Mouse (Mus musculus) CH12.LX (cell line): ENCODE measurements around the gene Ikzf3. TPM values are rescaled to one million over a fixed set of nuclear protein-coding genes. Genes with fewer than 3 reads are reported as not detected.

Experiments
- DNase-seq: peaks from one replicate; pipeline ENCODE4 v3.0.0-alpha.2; 2013; ENCODE audit errors: extremely low read depth
- H3K27ac ChIP-seq: 2 replicates; pipeline ENCODE4 v1.5.1; 2012; ENCODE audit warnings: low read depth, mild to moderate bottlenecking, control low read depth, moderate library complexity; ENCODE audit not compliant: insufficient read depth
- H3K27me3 ChIP-seq: replicated peaks from 2 replicates; pipeline ENCODE3; 2012; ENCODE audit warnings: inconsistent platforms
- H3K36me3 ChIP-seq, 2 experiments: replicated peaks in 1 of 2; 2 replicates each; pipeline versions ENCODE3 to v1.6.1; 2012; ENCODE audit warnings: inconsistent platforms in 1 of 2, low read length in 1 of 2, mild to moderate bottlenecking in 1 of 2, mixed read lengths in 1 of 2, moderate library complexity in 1 of 2; ENCODE audit not compliant: control insufficient read depth in 1 of 2, insufficient read depth in 1 of 2
- H3K4me1 ChIP-seq, 2 experiments: 2 replicates each; pipeline ENCODE4 v1.6.1; 2012; ENCODE audit warnings: inconsistent platforms in 1 of 2, moderate library complexity in 1 of 2; ENCODE audit not compliant: insufficient read depth in 2 of 2, control insufficient read depth in 1 of 2
- H3K4me2 ChIP-seq: 2 replicates; pipeline ENCODE4 v1.6.1; 2012; ENCODE audit warnings: low read depth, mild to moderate bottlenecking, control low read depth; ENCODE audit not compliant: poor library complexity, insufficient read depth, severe bottlenecking
- H3K4me3 ChIP-seq, 3 experiments: fragments of 150-350 bp in 1 of 3; sonication (generic) in 1 of 3; replicated peaks in 1 of 3; 2 replicates each; pipeline versions ENCODE3 to v1.5.1; 2011 to 2012; ENCODE audit warnings: low read depth in 2 of 3, low read length in 2 of 3, mild to moderate bottlenecking in 2 of 3, moderate library complexity in 2 of 3, control low read depth in 1 of 3, improper control_type of control experiment in 1 of 3, inconsistent platforms in 1 of 3, mixed read lengths in 1 of 3; ENCODE audit not compliant: poor library complexity in 1 of 3
- H3K79me2 ChIP-seq: replicated peaks from 2 replicates; pipeline ENCODE4 v1.6.1; 2012; ENCODE audit warnings: mild to moderate bottlenecking, moderate library complexity; ENCODE audit not compliant: control insufficient read depth, poor library complexity, insufficient read depth, severe bottlenecking; ENCODE audit errors: extremely low read depth
- H3K9ac ChIP-seq: 2 replicates; pipeline ENCODE4 v1.6.1; 2012; ENCODE audit warnings: low read depth, mild to moderate bottlenecking, control low read depth, moderate library complexity; ENCODE audit not compliant: insufficient read depth
- H3K9me3 ChIP-seq: replicated peaks from 2 replicates; pipeline ENCODE3; 2012; ENCODE audit warnings: low read length, inconsistent platforms, mixed read lengths
- BHLHE40 ChIP-seq: IDR thresholded peaks from 2 replicates; pipeline ENCODE4 v1.6.1; 2011; ENCODE audit warnings: mild to moderate bottlenecking, low read depth, low read length, improper control_type of control experiment
- CHD1 ChIP-seq: IDR thresholded peaks from 2 replicates; pipeline ENCODE4 v1.6.1; 2012; ENCODE audit warnings: low read depth, low read length, improper control_type of control experiment, inconsistent platforms
- EP300 ChIP-seq: IDR thresholded peaks from 2 replicates; pipeline ENCODE4 v1.6.1; 2011; ENCODE audit warnings: low read length, improper control_type of control experiment
- ETS1 ChIP-seq: conservative IDR thresholded peaks from 2 replicates; pipeline ENCODE4 v1.6.1; 2012; ENCODE audit warnings: low read depth, mild to moderate bottlenecking, inconsistent platforms, low read length, improper control_type of control experiment, moderate library complexity
- HCFC1 ChIP-seq: IDR thresholded peaks from 2 replicates; pipeline ENCODE4 v1.6.1; 2012; ENCODE audit warnings: low read depth, mild to moderate bottlenecking, inconsistent platforms, low read length, improper control_type of control experiment
- JUN ChIP-seq: IDR thresholded peaks from 2 replicates; pipeline ENCODE4 v1.6.1; 2011; ENCODE audit warnings: low read depth, mild to moderate bottlenecking, low read length, improper control_type of control experiment, moderate library complexity; ENCODE audit not compliant: insufficient read depth
- KAT2A ChIP-seq: IDR thresholded peaks from 2 replicates; pipeline ENCODE4 v1.6.1; 2012; ENCODE audit warnings: low read length, improper control_type of control experiment, inconsistent platforms; ENCODE audit not compliant: insufficient replicate concordance
- MAFK ChIP-seq: IDR thresholded peaks from 2 replicates; pipeline ENCODE4 v1.6.1; 2011; ENCODE audit warnings: low read length, improper control_type of control experiment; ENCODE audit not compliant: insufficient replicate concordance
- MAX ChIP-seq: IDR thresholded peaks from 2 replicates; pipeline ENCODE4 v1.6.1; 2011; ENCODE audit warnings: low read length, improper control_type of control experiment
- MAZ ChIP-seq: IDR thresholded peaks from 2 replicates; pipeline ENCODE4 v1.6.1; 2012; ENCODE audit warnings: low read depth, mild to moderate bottlenecking, inconsistent platforms, low read length, improper control_type of control experiment, moderate library complexity
- MEF2A ChIP-seq: IDR thresholded peaks from 2 replicates; pipeline ENCODE4 v1.6.1; 2014; ENCODE audit warnings: low read depth, mild to moderate bottlenecking, inconsistent platforms, low read length, improper control_type of control experiment, borderline replicate concordance
- MYC ChIP-seq: IDR thresholded peaks from 2 replicates; pipeline ENCODE4 v1.6.1; 2011; ENCODE audit warnings: low read depth, mild to moderate bottlenecking, improper control_type of control experiment, low read length
- NELFE ChIP-seq: IDR thresholded peaks from 2 replicates; pipeline ENCODE4 v1.6.1; 2011; ENCODE audit warnings: low read depth, low read length, improper control_type of control experiment
- NRF1 ChIP-seq: IDR thresholded peaks from 2 replicates; pipeline ENCODE4 v1.6.1; 2014; ENCODE audit warnings: low read depth, mild to moderate bottlenecking, inconsistent platforms, low read length, improper control_type of control experiment, moderate library complexity
- PAX5 ChIP-seq: IDR thresholded peaks from 2 replicates; pipeline ENCODE4 v1.6.1; 2012; ENCODE audit warnings: low read length, inconsistent platforms, mixed read lengths
- POLR2A ChIP-seq: IDR thresholded peaks from 2 replicates; pipeline ENCODE4 v1.6.1; 2011; ENCODE audit warnings: low read depth, mild to moderate bottlenecking, improper control_type of control experiment, low read length
- POLR2AphosphoS2 ChIP-seq: IDR thresholded peaks from 2 replicates; pipeline ENCODE4 v1.6.1; 2011; ENCODE audit warnings: low read depth, low read length, improper control_type of control experiment
- RAD21 ChIP-seq: IDR thresholded peaks from 2 replicates; pipeline ENCODE4 v1.6.1; 2011; ENCODE audit warnings: low read depth, mild to moderate bottlenecking, low read length, improper control_type of control experiment, moderate library complexity
- RCOR1 ChIP-seq: conservative IDR thresholded peaks from 2 replicates; pipeline ENCODE4 v1.6.1; 2012; ENCODE audit warnings: low read depth, mild to moderate bottlenecking, inconsistent platforms, low read length, improper control_type of control experiment
- SIN3A ChIP-seq: IDR thresholded peaks from 2 replicates; pipeline ENCODE4 v1.6.1; 2012; ENCODE audit warnings: low read length, improper control_type of control experiment, inconsistent platforms
- SMC3 ChIP-seq: IDR thresholded peaks from 2 replicates; pipeline ENCODE4 v1.6.1; 2011; ENCODE audit warnings: low read depth, low read length, improper control_type of control experiment
- UBTF ChIP-seq: IDR thresholded peaks from 2 replicates; pipeline ENCODE4 v1.6.1; 2012; ENCODE audit warnings: low read depth, mild to moderate bottlenecking, inconsistent platforms, low read length, improper control_type of control experiment, moderate library complexity
- ZC3H11A ChIP-seq: IDR thresholded peaks from 2 replicates; pipeline ENCODE4 v1.6.1; 2012; ENCODE audit warnings: low read depth, mild to moderate bottlenecking, inconsistent platforms, low read length, improper control_type of control experiment
- ZMIZ1 ChIP-seq: IDR thresholded peaks from 2 replicates; pipeline ENCODE4 v1.6.1; 2012; ENCODE audit warnings: low read depth, mild to moderate bottlenecking, inconsistent platforms, low read length, improper control_type of control experiment
- ZNF384 ChIP-seq: IDR thresholded peaks from 2 replicates; pipeline ENCODE4 v1.6.1; 2012; ENCODE audit warnings: low read depth, low read length, improper control_type of control experiment, inconsistent platforms
- dilution Hi-C: fragments of 300-500 bp; cut with MboI; formaldehyde crosslinking; loops from 2 replicates; pipeline ENCODE4 v1.14.3; 2020; ENCODE audit warnings: low sequenced_read_pairs; ENCODE audit not compliant: extremely low pct_unique_long_range_greater_than_20kb, extremely low pct_ligation_motif_present
- in situ Hi-C: fragments of 300-500 bp; cut with MboI; formaldehyde crosslinking; loops from 3 replicates; pipeline ENCODE4 v1.14.3; 2019; ENCODE audit warnings: low sequenced_read_pairs, low pct_ligation_motif_present, low pct_unique_long_range_greater_than_20kb, mixed read lengths
- polyA plus RNA-seq: library from polyadenylated mRNA; unstranded; fragments of >175 nt; gene quantifications from 2 replicates; pipeline ENCODE4 v1.2.1, GENCODE M21; 2012; ENCODE audit warnings: low read depth; ENCODE audit not compliant: insufficient read length
- total RNA-seq, 2 experiments: library from RNA; depleted of rRNA; stranded (reverse); fragments of 300-350 nt in 1 of 2; fragments of >200 nt in 1 of 2; gene quantifications; 2 replicates each; pipeline ENCODE4 v1.2.3; 2012 to 2014

Gene Ikzf3
- total and polyA plus RNA-seq, 3 experiments, result 110 to 238 (median 130) TPM

DNA sequence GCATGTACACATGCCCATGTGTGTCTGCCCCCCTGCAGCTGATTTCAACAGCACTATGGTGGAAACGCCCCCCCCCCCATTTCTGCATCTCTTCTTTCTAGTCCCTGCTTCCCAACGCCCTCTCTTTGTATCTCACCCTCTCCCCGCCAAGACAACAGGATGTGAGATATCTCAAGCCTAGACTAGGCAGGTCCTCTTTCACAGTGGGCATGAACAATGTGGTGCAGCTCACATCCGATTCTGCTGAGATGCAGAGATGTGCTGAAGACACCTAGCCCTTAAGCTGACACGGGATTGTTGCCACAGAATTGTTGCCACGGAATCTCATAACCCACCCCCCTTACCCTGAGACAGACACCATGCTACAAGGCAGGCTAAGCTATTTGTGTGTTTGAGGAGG, 81.3 kb downstream of the Ikzf3 start:
- H3K27ac ChIP-seq, result peak overlapping the region; percentile 6; the same call in 1 of the 2 replicates
- no peak for TF ChIP-seq CHD1
- TF ChIP-seq RAD21, result no peak
- no peak for TF ChIP-seq ZC3H11A
- TF ChIP-seq PAX5, result no peak
- TF ChIP-seq MEF2A, result no peak
- TF ChIP-seq BHLHE40, result no peak
- H3K4me2 ChIP-seq, result no peak overlapping the region
- dilution Hi-C loops, result no loop called here
- H3K27me3 ChIP-seq, result no peaks in the 10 kb centered on the region
- H3K9me3 ChIP-seq, result no peaks in the 10 kb centered on the region
- DNase-seq, result no peak
- H3K4me1 ChIP-seq, result peaks cover 50 to 99% of the 10 kb centered on the region in 2 experiments
- H3K36me3 ChIP-seq, result peaks cover 62 to 64% of the 10 kb centered on the region in 2 experiments
- in situ Hi-C loops, result no loop called here
- H3K4me3 ChIP-seq, result no peak overlapping the region
- H3K9ac ChIP-seq, result no peak overlapping the region
- H3K79me2 ChIP-seq, result peaks cover 45% of the 10 kb centered on the region

DNA sequence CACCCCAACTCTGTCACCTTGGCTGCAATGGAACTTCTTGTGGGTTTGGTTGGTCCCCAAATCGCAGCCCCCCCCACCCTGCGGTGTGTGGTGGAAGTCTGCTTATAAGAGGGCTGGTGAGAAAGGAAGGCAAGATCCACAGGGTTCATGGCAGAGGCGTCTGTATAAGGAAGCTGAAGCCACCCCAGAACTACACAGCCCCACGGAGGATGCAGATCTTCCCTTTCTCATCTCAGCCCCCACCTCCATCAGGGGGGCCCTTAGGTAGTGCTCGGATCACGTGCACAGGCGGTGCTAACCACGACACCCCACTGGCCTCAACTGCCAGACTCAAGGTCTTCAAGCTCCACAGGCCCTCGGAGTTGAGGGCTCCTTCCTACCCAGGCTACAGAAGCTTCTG, 81.9 kb downstream of the Ikzf3 start:
- in situ Hi-C loops, result no loop called here
- DNase-seq, result no peak
- Histone ChIP-seq H3K4me2 (no peak overlapping the region), H3K9ac (no peak overlapping the region), H3K27ac (peak overlapping the region; percentile 83), H3K4me3 (no peak overlapping the region), H3K4me1 (peaks cover 46 to 97% of the 10 kb centered on the region in 2 experiments), H3K9me3 (no peaks in the 10 kb centered on the region), H3K36me3 (peaks cover 56 to 58% of the 10 kb centered on the region in 2 experiments), H3K27me3 (no peaks in the 10 kb centered on the region), H3K79me2 (peaks cover 39% of the 10 kb centered on the region)
- dilution Hi-C loops, result no loop called here
- TF ChIP-seq UBTF (no peak), ZMIZ1 (peak; percentile 68; the same call in 1 of the 2 replicates), BHLHE40 (peak; percentile 47; the same call in 1 of the 2 replicates), JUN (no peak)

DNA sequence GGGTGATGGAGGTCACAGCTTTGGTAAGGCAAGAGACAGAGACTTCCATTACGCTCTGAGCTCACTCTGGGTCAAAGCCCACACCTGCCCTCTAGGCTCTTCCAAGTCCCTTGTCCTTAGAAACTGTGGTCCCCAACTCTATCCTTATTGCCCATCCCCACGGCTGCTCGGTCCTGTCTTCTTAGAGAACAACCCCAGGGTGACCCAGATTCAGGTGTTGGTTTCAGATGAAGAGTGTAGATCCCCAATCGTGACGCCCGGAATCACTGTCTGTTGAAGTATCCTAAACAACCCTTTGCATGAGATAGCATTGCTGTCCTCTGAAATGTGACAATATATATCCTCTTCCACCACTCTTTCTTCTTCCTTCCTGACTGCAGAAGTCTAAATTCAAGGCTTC, 83.6 kb downstream of the Ikzf3 start:
- no peak for DNase-seq
- H3K4me1 ChIP-seq, result peaks cover 42 to 88% of the 10 kb centered on the region in 2 experiments
- H3K9ac ChIP-seq, result no peak overlapping the region; the same call in 1 of the 2 replicates
- no peaks in the 10 kb centered on the region for H3K27me3 ChIP-seq
- in situ Hi-C loops, result no loop called here
- H3K4me3 ChIP-seq, result no peak overlapping the region
- peak overlapping the region; percentile 84 for H3K27ac ChIP-seq
- dilution Hi-C loops, result no loop called here
- no peaks in the 10 kb centered on the region for H3K9me3 ChIP-seq
- H3K79me2 ChIP-seq, result peaks cover 22% of the 10 kb centered on the region
- H3K4me2 ChIP-seq, result no peak overlapping the region
- H3K36me3 ChIP-seq, result peaks cover 40 to 42% of the 10 kb centered on the region in 2 experiments
- TF ChIP-seq MAX (no peak), NELFE (no peak), ETS1 (no peak), JUN (no peak), RCOR1 (peak; percentile 77; the same call in 1 of the 2 replicates), SIN3A (0 out of 2 replicates have a peak, but pooled peaks have one; percentile 36), POLR2AphosphoS2 (peak; percentile 66; the same call in 1 of the 2 replicates), MAZ (no peak), ZC3H11A (no peak), EP300 (peak; percentile 57; the same call in 1 of the 2 replicates), MAFK (no peak), SMC3 (no peak), RAD21 (no peak), NRF1 (no peak), MYC (0 out of 2 replicates have a peak, but pooled peaks have one; percentile 35), HCFC1 (no peak), POLR2A (peak; percentile 53), ZNF384 (no peak), PAX5 (no peak), MEF2A (peak; percentile 32; the same call in 1 of the 2 replicates), ZMIZ1 (peak; percentile 72; the same call in 1 of the 2 replicates), KAT2A (no peak)
